Mouse (Mus musculus) naive thymus-derived CD4-positive, alpha-beta T cell, adult 5 months (primary cell): ENCODE measurements around the gene Prg2. TPM values are rescaled to one million over a fixed set of nuclear protein-coding genes. Genes with fewer than 3 reads are reported as not detected.

Experiments
- polyA plus RNA-seq: library from polyadenylated mRNA; unstranded; fragments of 100-300 nt; shearing (Covaris generic); gene quantifications from one replicate; pipeline ENCODE4 v1.2.1, GENCODE M21; 2017

Prg2 gene
- polyA plus RNA-seq, result not detected

DNA sequence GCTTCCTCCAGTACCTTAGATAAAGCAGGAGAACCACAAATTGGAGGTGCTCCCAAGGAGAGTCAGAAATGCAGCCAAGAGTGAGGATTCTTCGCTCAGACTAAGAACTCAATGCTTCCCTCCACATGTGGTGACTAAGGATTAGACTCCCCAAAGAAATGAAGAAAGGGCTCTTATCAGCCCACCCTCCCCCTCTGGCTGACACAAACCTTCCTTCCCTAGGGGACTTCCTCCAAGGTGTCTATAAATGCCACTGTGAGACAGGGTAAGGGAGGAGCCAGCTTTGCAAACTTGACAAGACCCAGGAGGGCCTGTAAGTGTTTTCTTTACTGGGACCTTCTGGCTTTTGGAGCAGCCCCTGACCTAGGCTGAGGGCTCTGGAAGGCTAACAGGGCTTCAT is at the start of gene Prg2:
Gene Prg2 (plus strand): TSS at position 274 of the 400 bp plus-strand sequence.

DNA sequence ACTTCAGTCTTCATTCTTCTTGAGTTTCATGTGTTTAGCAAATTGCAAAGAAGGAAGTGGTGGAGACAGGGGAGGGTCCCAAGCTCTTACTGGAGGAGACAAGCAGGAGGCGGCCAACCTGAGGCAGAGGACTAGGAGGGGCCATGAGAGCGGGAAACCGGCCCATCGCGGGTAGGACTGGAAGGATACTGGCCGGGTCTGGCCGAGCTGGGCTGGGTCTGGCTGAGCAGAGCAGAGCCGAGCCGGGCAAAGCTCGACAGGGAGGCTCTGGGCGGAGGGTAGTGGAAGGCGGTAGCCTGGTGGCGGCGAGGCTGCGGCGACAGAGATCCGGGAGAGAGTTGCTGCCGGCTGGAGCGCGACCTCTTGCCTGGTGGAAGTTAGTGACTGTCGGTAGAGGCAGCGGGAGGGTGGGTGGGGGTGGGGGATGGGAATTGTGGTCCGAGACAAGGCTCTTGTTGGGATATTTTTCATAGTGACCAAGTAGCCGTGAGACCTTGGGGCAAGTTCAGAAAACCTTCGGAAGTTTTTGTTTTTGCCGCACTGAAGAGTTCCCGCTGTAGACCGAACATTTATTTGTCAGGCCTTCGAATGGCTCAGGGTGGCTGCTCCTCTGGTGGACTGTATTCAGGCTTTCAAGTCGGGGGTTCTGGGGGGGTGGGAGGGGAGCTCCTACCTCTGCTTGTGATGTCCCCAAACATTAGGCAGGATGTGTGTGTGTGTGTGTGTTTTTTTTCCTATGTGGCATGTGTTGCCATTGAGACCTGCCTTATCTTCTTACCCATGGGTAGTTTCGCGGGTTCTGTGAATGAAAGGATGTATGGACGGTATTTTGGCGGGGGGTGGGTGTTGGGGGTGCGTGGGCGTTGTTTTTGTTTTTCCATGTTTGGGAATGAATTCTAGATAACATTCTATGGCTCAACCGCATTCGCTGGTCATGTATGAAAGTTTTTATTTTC is 43.5 kb upstream of the Prg2 start, which contains the start of gene Slc43a3:
Gene Slc43a3 (plus strand): TSS at position 106 of the 956 bp plus-strand sequence.

DNA sequence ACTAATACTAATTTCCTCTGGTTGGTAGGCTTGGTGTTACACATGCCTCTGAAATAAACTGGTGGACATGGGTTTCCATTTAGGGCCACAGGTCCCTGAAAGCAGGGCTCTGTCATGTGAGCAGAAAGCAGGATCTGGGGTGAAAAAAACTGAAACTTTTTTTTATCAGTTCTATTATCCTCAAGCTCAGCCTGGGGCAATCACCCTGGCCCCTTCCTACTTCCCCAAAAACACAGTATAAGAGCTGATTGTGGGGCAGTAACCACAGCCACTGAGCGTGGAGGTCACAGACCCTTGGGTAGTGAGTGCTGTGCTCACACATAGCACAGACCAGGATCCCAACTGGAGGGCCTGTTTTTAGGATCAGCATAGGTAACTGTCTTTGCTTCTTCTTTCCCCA is 7.7 kb downstream of the Prg2 start, which contains the start of gene Prg3:
Gene Prg3 (plus strand): TSS at position 286 of the 400 bp plus-strand sequence.

Other genes starting within 250 kb of the Prg2 start
- 0.77 TPM for gene Ypel4, start 246.4 kb upstream of the Prg2 start, polyA plus RNA-seq
- gene Gm19426, start 236.8 kb upstream of the Prg2 start, polyA plus RNA-seq, result not detected
- gene Serping1, start 205.0 kb upstream of the Prg2 start, polyA plus RNA-seq, result not detected
- gene Ube2l6, start 181.6 kb upstream of the Prg2 start, polyA plus RNA-seq, result 0.73 TPM
- gene Smtnl1, start 157.8 kb upstream of the Prg2 start, polyA plus RNA-seq, result not detected
- gene Timm10, start 153.5 kb upstream of the Prg2 start, polyA plus RNA-seq, result 20.9 TPM
- not detected for gene Slc43a1, start 141.6 kb upstream of the Prg2 start, polyA plus RNA-seq
- not detected for gene Rtn4rl2, start 93.8 kb upstream of the Prg2 start, polyA plus RNA-seq
- gene Slc43a3, start 43.9 kb upstream of the Prg2 start, polyA plus RNA-seq, result 0.71 TPM
- gene Prg3, start 7.8 kb downstream of the Prg2 start, polyA plus RNA-seq, result not detected
- 161 TPM for gene Ssrp1, start 56.8 kb downstream of the Prg2 start, polyA plus RNA-seq
- 0.85 TPM for gene P2rx3, start 57.0 kb downstream of the Prg2 start, polyA plus RNA-seq
- gene Tnks1bp1, start 67.6 kb downstream of the Prg2 start, polyA plus RNA-seq, result 11.0 TPM
- gene Aplnr, start 155.8 kb downstream of the Prg2 start, polyA plus RNA-seq, result not detected
- gene Lrrc55, start 216.7 kb downstream of the Prg2 start, polyA plus RNA-seq, result not detected